Mouse (Mus musculus) granulocyte monocyte progenitor cell, adult 5-6 weeks (primary cell): ENCODE data around the gene Nomo1. TPM values are rescaled to one million over a fixed set of nuclear protein-coding genes. Genes with fewer than 3 reads are reported as not detected.

Experiments
- ATAC-seq: replicated peaks from 2 replicates; pipeline ENCODE4 v1.8.0; 2016; ENCODE audit warnings: mild to moderate bottlenecking, moderate TSS enrichment, inconsistent platforms; ENCODE audit not compliant: poor library complexity, severe bottlenecking
- total RNA-seq, 2 experiments: library from RNA; stranded (forward) in 1 of 2; stranded (reverse) in 1 of 2; fragments of 200-712, 200-1000 nt in 1 of 2; fragments of >200 nt in 1 of 2; fragmentation: Nextera tagmentation in 1 of 2; gene quantifications; 2 replicates each; pipeline ENCODE4 v1.2.3; 2014 to 2017

Gene Nomo1
- total RNA-seq (2014; fragmentation: Nextera tagmentation) (40.8 and 56.0 TPM in 2 replicates), total RNA-seq (2017) (59.7 and 71.5 TPM in 2 replicates)

DNA sequence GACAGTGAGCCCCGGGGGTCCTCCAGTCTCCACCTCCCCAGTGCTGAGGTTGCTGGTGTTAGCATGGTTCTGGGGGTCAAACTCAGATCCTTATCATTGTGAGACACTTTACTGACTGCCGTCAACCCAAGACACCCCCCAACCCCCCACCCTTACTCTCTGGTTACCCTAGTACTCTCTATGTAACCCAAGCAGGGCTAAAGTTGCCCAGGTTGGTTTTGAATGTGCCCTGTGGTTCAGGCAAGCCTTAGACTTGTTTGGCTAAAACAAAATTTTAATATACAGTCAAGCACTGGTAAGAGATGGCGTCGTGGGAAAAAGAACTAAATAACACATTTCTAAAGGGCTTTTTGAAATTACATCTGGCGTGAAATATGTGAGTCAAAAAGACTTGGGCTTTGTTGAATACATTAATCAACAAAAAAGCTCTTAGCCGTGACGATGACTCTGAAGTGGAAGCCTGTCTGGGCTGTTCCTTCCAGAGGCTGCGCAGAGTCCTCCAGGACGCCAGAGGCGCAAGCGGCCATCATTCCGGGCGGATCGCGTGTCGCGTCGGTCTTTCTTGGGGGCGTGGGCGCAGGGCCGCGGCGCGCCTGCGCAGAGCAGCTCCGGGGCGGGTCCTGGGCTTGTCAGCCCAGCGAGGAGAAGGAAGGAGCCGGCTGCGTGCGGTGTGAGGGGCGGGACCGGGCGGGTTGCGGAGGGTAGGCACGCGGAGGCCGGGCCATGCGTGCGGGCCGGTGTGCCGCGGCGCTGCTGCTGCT is at the start of gene Nomo1:
Gene Nomo1, plus strand, starts transcription at position 590 of the 761 bp plus-strand sequence.
- peak; percentile 91 for ATAC-seq

DNA sequence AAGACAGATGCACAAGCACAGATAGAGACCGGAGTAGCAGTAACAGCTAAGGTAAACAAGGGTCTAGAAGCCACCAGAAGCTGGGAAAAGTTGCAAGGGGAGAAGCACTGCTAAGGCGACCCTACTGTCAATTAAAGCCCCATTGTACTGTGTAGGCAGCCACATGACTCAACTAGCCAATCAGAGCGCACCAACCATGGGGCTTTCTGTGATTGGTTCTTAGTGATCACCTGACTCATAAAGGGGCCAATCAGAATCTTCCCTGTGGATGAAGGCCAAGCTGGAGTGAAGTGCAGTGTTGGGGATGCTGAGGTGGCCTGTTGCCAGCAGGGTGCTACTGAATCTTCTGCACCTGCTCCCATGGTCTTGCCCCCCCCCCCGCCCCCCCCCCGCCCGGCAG is 46.6 kb upstream of the Nomo1 start:
- ATAC-seq, result no peak

DNA sequence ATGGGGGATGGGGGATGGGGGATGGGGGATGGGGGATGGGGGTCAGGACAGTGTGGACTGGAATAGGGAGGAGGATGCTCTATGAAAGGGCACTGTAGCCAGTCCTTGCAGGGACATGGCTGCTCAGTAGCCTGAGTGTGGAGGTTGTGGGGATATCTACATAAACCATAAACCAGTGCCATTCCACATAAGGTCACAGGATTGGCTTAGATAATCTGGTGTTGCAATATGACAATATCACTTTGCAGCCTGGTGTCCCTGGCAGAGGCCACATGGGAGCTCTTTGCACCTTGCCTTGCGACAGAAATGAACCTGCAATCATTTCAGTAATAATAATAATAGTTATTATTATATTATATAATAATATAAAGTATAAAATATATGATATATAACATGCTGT is 45.2 kb upstream of the Nomo1 start:
- ATAC-seq, result no peak

DNA sequence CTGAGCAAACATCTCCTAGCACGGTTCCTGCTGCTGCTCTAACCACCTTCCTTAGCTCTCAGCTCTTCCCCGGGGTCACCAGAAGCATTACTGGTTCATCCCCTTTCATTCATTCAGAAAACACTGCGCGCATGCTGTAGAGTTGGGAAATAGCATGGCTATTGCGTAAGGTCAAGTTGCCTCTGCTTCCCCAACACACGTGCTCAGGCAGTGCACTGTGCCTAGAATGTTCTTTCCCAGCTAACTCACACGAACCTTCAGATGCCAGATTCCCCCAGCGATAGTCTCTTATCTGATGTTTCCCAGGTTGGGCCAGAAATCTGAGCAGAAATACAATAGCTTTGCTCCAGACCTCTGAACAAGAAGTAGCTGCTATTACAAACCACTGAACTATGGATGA is 41.0 kb upstream of the Nomo1 start:
- ATAC-seq, result peak; percentile 90

DNA sequence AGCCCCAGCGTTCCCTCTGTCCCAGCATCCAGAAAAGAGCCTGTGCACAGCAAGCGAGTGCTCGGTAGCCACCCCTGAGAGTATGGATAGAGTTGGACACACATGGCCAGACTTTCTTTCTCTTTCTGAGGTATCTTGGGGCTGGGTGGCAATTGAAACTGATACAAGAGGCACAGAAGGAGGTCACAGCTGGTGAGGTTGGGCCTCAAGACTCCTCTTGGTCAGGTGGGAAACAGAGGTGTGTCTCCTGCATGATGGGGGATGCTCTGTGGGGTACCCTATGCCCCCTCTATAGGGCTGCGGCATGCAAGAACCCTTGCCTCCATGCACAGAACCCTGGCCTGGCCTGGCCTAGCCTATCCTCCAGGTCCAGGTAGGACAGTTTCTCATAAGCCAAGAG is 32.9 kb upstream of the Nomo1 start:
- ATAC-seq, result no peak

DNA sequence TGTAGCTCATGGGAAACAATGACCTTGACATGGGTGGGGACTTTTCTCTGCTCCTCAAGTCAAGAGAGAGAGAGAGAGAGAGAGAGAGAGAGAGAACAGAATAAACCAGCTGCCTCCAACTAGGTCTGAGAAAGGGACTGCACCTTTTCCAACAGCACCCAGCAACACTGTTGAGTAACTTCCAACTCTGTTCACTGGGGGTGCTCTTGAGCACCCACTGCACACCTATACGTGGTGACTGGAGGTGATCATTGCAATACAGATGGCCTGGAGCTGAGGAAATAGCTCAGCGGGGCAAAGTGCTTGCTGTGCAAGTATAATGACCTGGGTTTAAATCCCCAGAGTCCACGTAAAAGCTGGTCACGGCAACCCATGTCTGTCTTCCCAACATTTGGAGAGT is 30.8 kb upstream of the Nomo1 start:
- ATAC-seq, result no peak

GRCm38 (mm10) chr7:46009578-46009977 is 23.9 kb upstream of the Nomo1 start:
- peak; percentile 74 for ATAC-seq

GRCm38 (mm10) chr7:46012121-46012520 is 21.4 kb upstream of the Nomo1 start:
- no peak for ATAC-seq

DNA sequence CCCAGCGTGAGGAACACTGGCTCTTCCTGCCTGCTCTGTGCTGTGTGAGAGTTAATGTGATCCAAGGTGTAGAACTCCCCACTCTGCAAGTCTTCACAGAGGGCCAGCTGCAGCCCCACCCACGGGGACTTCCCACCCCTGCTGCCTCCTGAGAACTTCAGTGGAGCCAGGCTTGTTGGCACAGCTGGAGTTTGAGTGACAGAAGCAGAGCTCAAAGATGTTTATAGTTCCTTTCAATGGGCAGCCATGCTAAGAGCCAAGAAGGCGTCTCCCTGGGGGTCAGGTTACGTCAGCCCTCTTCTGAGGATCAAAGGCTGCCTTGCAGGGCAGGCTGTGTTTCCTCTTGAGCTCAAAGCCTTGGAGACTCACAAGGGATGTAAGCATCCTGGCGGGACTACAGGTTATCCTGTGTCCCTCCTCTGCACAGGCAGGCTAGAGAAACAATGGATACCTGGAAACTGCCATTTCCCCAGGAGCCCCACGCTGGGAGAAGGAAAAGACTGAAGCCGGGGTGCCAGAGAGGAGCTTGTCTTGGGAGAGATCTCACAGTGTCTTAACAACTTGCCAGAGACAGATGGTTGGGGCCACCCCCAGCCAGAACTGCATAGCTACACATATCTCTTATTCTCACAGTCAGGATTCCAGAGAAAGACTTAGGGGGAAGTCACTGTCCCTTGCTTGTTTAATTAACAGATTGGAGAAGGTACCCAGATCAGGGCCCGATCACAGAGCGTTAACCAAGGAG is 20.1 kb upstream of the Nomo1 start:
- no peak for ATAC-seq

GRCm38 (mm10) chr7:46019594-46019993 is 13.9 kb upstream of the Nomo1 start:
- ATAC-seq, result no peak

- no peak for ATAC-seq
Observed at GRCm38 (mm10) chr7:46021951-46022350, 11.5 kb upstream of the Nomo1 start.

- ATAC-seq, result no peak
Observed at GRCm38 (mm10) chr7:46025436-46025835, 8.1 kb upstream of the Nomo1 start.

DNA sequence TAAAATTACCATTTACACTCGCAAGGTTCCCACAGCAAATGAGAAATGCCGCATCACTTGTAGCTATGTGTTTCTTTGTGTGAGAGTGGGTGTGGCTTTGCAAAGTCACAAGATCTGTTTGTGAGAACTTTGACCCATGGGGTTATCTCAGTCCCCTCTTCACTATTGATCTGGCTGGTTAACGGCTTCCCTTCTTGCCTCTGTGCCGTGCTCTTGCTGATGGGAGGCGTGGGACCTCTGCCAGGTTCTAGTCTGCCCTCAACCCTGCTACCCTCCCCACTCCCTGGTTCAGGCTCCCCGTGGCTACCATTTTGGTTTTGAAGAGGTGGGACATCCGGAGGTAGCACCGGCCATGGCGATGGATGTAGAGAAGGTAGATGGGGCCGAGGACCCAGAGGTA is 4.8 kb upstream of the Nomo1 start:
- ATAC-seq, result no peak

GRCm38 (mm10) chr7:46029299-46030144 is 4.0 kb upstream of the Nomo1 start:
- ATAC-seq, result no peak

DNA sequence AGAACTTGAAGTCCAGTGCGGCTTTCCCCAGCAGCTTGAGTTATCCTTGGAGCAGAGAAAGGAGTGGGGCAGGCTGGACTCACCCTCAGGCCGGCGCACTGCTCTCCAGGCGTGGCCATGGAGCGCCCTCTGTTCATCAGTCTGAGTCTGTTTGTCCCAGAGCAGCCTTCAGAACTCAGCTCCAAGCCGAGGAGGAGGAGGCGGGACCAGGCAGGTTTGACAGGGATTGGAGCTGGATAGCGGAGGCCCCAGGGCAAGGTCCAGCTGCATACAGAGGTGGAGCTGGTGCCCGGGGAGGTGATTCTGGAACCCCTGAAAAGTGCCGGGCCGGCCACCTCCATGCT is 3.4 kb upstream of the Nomo1 start, which contains the start of gene Abcc6:
Gene Abcc6, minus strand, starts transcription at position 158 of the 344 bp plus-strand sequence.
- ATAC-seq, result no peak

GRCm38 (mm10) chr7:46031075-46031474 is 2.4 kb upstream of the Nomo1 start:
- no peak for ATAC-seq

DNA sequence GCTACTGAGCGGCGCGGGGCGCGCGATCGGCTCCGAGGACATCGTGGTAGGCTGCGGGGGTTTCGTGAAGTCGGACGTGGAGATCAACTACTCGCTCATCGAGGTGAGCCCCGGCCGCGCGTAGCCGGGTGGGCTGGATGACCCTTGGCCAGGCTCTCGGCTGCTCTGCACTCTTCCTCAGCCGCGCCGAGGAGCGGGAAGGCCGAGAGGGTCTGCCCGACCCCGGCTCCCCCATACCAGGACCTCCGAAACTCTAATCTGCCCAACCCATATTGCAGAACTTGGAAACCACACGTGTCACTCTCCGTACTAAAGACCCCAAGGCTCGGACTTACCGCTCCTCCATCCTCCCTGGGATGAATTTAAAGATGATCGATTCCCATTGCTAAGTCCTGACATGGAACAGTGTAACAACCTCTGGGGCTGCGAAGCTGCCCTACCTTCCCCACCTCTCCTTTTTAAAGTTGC is 406 bp downstream of the Nomo1 start:
- no peak for ATAC-seq

DNA sequence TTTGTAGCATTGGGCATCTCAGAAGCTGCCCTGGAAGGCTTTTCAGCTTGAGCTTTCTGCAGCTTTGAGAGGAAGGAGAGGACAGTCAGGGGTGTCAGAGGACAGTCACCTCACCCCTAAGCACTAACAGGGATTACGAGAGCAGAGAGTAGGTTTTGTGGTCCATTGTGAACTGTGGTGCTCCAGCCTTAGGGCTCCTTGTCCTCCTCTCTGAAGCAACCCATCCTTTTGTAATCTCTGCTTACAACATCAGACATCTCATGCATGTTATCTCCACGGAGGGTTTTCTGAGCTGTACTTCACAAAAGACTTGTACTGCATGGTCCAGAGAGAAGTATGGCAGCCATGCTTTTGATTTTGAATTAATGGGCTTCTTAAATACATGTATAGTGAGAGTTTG is 1.5 kb downstream of the Nomo1 start:
- peak; percentile 42 for ATAC-seq

GRCm38 (mm10) chr7:46035468-46035867 is 2.0 kb downstream of the Nomo1 start:
- ATAC-seq, result no peak

GRCm38 (mm10) chr7:46037433-46037832 is 3.9 kb downstream of the Nomo1 start:
- ATAC-seq, result no peak

- no peak for ATAC-seq
Observed at GRCm38 (mm10) chr7:46039873-46040272, 6.4 kb downstream of the Nomo1 start.
